Mouse (Mus musculus) intestine, embryonic 16.5 days (tissue): ENCODE data around the gene Aven. TPM values are rescaled to one million over a fixed set of nuclear protein-coding genes. Genes with fewer than 3 reads are reported as not detected.
A peak's percentile ranks its signal among the peaks of the same experiment; 100 is the strongest.

ENCODE experiments used
- ATAC-seq: fragments of 200-750 bp; cut with Nextera tagmentation; 2 replicates; pipeline ENCODE4 v1.8.0; 2017; ENCODE audit warnings: moderate TSS enrichment, moderate library complexity
- H3K27ac ChIP-seq: fragments of 300-500 bp; sonication (generic); 2 replicates; pipeline ENCODE4 v1.5.1; 2014; ENCODE audit warnings: mild to moderate bottlenecking, low read length
- H3K27me3 ChIP-seq: fragments of 300-500 bp; sonication (generic); replicated peaks from 2 replicates; pipeline ENCODE4 v1.6.1; 2014; ENCODE audit warnings: low read length, control low read depth, mixed read lengths; ENCODE audit not compliant: control insufficient read depth, insufficient read depth
- H3K36me3 ChIP-seq: fragments of 300-500 bp; sonication (generic); 2 replicates; pipeline ENCODE4 v1.6.1; 2014; ENCODE audit warnings: low read length, control low read depth; ENCODE audit not compliant: control insufficient read depth, insufficient read depth
- H3K4me1 ChIP-seq: fragments of 300-500 bp; sonication (generic); 2 replicates; pipeline ENCODE4 v1.6.1; 2014; ENCODE audit warnings: low read length, control low read depth, mixed read lengths; ENCODE audit not compliant: control insufficient read depth, insufficient read depth
- H3K4me2 ChIP-seq: fragments of 300-500 bp; sonication (generic); 2 replicates; pipeline ENCODE4 v1.6.1; 2014; ENCODE audit warnings: low read depth, low read length, control low read depth
- H3K4me3 ChIP-seq: fragments of 300-500 bp; sonication (generic); 2 replicates; pipeline ENCODE4 v1.5.1; 2014; ENCODE audit warnings: mild to moderate bottlenecking, low read length
- H3K9ac ChIP-seq: fragments of 300-500 bp; sonication (generic); 2 replicates; pipeline ENCODE4 v1.6.1; 2014; ENCODE audit warnings: low read depth, low read length
- H3K9me3 ChIP-seq: fragments of 300-500 bp; sonication (generic); 2 replicates; pipeline ENCODE4 v1.6.1; 2016; ENCODE audit warnings: low read length, control low read depth; ENCODE audit not compliant: control insufficient read depth
- WGBS: fragments of 180-500 bp; shearing (Covaris S2); extraction: QIAGEN DNeasy Blood & Tissue Kit; methylation state at CpG from one replicate; pipeline ENCODE4 v1.1.7; 2014; 5-methylcytosine and 5-hydroxymethylcytosine counted together
- polyA plus RNA-seq: library from polyadenylated mRNA; unstranded; fragments of >200 nt; fragmentation: Nextera tagmentation; extraction: Ambion mirVana; gene quantifications from 2 replicates; pipeline ENCODE4 v1.2.1, GENCODE M21; 2015

The Aven gene
- polyA plus RNA-seq, 1 experiment from 2014 or later = 1.7 TPM

DNA sequence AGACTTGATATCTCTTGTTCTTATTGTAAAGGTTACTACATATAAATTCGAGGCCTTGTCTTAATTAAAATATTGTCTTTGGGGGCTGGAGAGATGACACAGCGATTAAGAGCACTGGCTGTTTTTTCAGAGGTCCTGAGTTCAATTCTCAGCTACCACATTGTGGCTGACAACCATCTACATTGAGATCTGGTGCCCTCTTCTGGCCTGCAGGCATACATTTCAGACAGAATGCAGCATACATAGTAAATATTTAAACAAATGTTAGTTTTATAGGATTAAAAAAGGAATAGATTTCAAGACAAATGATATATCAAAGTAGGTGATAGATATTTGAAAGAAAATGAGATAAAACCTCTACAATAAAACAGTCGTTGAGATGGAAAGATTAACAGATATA is 32.2 kb upstream of the Aven start:
- H3K36me3 ChIP-seq = peaks cover 9% of the 10 kb centered on the region
- H3K4me3 ChIP-seq = no peak overlapping the region
- 94% methylated on average over 3 of the region's 3 CpGs for WGBS
- H3K9me3 ChIP-seq = no peaks in the 10 kb centered on the region
- H3K4me2 ChIP-seq = no peak overlapping the region
- no peak overlapping the region for H3K9ac ChIP-seq
- ATAC-seq = no peak
- no peaks in the 10 kb centered on the region for H3K27me3 ChIP-seq
- H3K4me1 ChIP-seq = no peaks in the 10 kb centered on the region
- no peak overlapping the region for H3K27ac ChIP-seq

DNA sequence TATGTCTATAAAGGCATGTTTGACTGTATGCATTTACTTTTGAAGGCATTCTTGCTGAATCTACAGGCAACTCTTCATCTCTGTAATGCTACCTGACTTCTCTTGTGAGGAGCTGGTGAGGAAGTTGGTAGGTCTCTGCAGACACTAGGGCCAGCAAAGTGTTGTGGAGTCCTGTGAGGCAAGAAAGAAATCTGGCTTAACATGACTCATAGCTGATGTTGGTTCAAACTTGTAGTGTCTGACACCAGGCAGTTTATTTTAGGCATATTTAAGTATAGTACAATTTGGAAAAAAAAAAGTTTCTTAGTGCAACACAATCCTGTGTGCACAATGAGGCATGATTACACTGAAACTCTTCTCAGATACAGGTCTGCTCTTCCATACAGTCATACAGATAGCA is 23.2 kb upstream of the Aven start:
- Histone ChIP-seq H3K27ac (no peak overlapping the region), H3K36me3 (peaks cover 5% of the 10 kb centered on the region; the same call in 1 of the 2 replicates), H3K4me3 (no peak overlapping the region), H3K4me1 (no peaks in the 10 kb centered on the region), H3K9me3 (no peaks in the 10 kb centered on the region), H3K27me3 (no peaks in the 10 kb centered on the region), H3K4me2 (no peak overlapping the region), H3K9ac (no peak overlapping the region)
- no peak for ATAC-seq

DNA sequence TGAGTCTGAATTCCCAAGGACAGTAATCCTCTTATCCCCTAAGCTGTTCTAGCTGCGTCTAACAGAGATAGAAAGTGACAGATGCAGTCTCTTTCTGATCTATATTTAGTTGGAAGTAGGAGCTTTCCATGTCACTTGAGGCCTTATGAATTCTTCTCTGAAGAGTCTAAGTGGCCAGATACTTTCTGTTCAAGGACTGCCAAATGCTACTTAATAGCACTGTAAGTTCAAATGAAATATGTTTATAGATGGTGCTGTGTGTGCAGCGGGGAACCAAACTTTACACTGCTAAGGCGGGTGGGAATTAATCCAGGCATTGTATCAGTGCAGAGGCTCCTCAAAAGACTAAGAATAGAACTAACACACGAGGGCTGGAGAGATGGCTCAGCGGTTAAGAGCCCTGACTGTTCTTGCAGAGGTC is 21.8 kb upstream of the Aven start:
- no peak for ATAC-seq
- H3K4me3 ChIP-seq = no peak overlapping the region
- H3K4me1 ChIP-seq = no peaks in the 10 kb centered on the region
- no peak overlapping the region for H3K27ac ChIP-seq
- no peaks in the 10 kb centered on the region for H3K9me3 ChIP-seq
- H3K27me3 ChIP-seq = no peaks in the 10 kb centered on the region
- no peak overlapping the region for H3K9ac ChIP-seq
- 73% methylated on average over 5 of the region's 5 CpGs for WGBS
- H3K4me2 ChIP-seq = no peak overlapping the region
- H3K36me3 ChIP-seq = peaks cover 3% of the 10 kb centered on the region; the same call in 1 of the 2 replicates

DNA sequence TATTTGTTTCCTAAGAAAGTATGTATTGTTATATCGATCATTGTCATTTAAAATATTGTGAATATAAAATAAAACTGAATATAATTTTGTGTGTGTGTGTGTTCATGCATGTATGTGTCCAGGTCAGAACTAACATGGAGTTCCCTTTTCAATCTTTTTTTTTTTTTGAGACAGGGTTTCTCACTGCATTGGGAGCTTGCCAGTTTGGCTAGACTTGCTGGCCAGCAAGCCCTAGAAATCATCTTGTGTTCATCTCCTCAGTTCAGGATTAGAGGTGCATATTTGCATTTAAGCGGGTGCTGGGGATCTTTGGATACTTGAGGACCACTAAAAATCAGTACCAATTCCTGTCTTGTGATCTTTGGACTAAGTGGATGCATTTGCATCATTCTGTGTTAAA is 20.7 kb upstream of the Aven start:
- WGBS = 88% methylated on average over 2 of the region's 2 CpGs
- H3K27ac ChIP-seq = no peak overlapping the region
- no peak overlapping the region for H3K9ac ChIP-seq
- ATAC-seq = no peak
- no peaks in the 10 kb centered on the region for H3K27me3 ChIP-seq
- H3K4me2 ChIP-seq = no peak overlapping the region
- H3K4me1 ChIP-seq = no peaks in the 10 kb centered on the region
- no peaks in the 10 kb centered on the region for H3K36me3 ChIP-seq
- H3K9me3 ChIP-seq = no peaks in the 10 kb centered on the region
- no peak overlapping the region for H3K4me3 ChIP-seq

DNA sequence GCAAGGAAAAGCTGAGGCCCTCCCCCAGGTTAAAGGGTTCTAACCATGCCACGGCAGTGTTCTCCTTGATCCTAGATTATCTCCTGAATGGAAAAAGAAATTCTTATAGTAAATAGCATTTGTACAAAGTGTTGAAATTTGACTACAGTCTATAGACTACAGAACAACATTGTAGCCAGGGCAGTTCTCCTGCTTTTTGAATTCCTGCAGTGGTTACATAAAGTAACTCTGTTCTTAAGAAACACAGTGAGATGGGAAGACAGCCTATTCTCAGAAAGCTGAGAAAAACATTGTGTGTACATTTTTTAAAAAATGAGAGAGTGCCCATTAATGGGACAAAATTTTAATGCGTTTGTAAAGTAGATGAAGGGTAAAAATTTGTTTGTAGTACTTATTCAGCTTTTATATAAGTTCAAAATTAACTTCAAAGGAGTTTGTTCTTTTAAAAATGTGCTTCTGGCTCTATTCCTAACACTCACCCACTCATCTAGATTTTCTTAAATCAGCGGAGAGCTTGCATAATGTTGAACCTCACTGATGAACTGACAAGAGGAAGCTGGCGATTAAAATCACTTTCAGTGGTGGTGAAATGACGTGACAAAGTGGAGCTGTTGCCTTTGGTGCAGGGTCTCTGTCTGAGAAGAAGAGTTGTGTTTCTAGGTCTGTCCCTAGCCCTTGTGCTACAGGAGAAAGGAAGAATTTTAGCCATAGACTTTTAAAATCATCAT is 17.6 kb upstream of the Aven start:
- no peaks in the 10 kb centered on the region for H3K36me3 ChIP-seq
- ATAC-seq = no peak
- no peak overlapping the region for H3K4me3 ChIP-seq
- 83% methylated on average over 5 of the region's 5 CpGs for WGBS
- no peaks in the 10 kb centered on the region for H3K9me3 ChIP-seq
- H3K4me1 ChIP-seq = no peaks in the 10 kb centered on the region
- no peak overlapping the region for H3K4me2 ChIP-seq
- H3K27me3 ChIP-seq = no peaks in the 10 kb centered on the region
- H3K27ac ChIP-seq = no peak overlapping the region
- H3K9ac ChIP-seq = no peak overlapping the region

DNA sequence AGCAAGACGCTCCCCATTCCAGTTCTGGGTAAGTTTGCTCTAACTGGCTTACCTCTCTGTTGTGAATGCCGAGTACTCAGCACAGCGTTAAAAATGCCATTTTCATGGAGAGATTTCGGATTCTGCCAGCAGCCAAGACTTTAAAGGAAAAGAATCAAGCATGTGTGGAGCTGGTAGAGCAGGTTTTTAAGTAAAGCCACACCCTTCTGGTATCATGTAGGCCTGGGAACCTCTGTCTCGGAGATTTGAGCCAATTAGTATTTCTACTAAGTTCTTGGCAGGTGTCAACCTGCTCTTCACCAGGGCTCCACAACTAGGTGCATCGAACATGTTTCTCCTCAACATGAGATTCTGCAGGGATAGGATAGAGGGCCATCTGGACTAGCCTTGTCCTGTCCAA is 16.2 kb upstream of the Aven start:
- 59% methylated on average over 6 of the region's 6 CpGs for WGBS
- H3K4me1 ChIP-seq = no peaks in the 10 kb centered on the region
- H3K27ac ChIP-seq = no peak overlapping the region
- H3K36me3 ChIP-seq = no peaks in the 10 kb centered on the region
- H3K9ac ChIP-seq = no peak overlapping the region
- H3K9me3 ChIP-seq = no peaks in the 10 kb centered on the region
- no peak overlapping the region for H3K4me3 ChIP-seq
- no peak overlapping the region for H3K4me2 ChIP-seq
- peak; percentile 77; the same call in 1 of the 2 replicates for ATAC-seq
- H3K27me3 ChIP-seq = no peaks in the 10 kb centered on the region

DNA sequence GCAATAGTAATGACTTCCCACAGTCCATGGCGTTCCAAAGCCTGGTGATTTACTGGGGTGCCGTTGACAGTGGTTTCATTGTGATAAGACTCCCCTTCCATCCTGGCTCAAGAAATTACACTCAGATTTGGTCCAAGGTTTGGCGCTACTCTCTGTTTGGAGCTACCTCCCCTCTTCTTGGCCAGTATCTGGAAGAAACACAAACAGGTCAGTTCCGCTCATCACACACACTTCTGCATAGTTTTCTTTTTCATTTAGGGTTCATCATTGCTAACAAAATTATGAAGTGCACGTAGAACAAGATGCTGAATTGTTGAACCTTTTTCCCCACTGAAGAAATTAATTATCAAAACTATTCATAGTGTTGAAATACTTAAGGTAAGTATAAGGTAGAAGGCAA is 12.1 kb upstream of the Aven start, which contains the start of gene Chrm5:
Chrm5 (minus strand) TSS at position 101 of the 400 bp plus-strand sequence.
- no peaks in the 10 kb centered on the region for H3K36me3 ChIP-seq
- no peak for ATAC-seq
- H3K4me1 ChIP-seq = no peaks in the 10 kb centered on the region; the same call in 1 of the 2 replicates
- H3K27ac ChIP-seq = no peak within 1 kb of the TSS
- no peak within 1 kb of the TSS for H3K9ac ChIP-seq
- H3K4me2 ChIP-seq = no peak within 1 kb of the TSS
- no peaks in the 10 kb centered on the region for H3K27me3 ChIP-seq
- no peak within 1 kb of the TSS for H3K4me3 ChIP-seq
- no peaks in the 10 kb centered on the region for H3K9me3 ChIP-seq
- WGBS = 93% methylated on average over 5 of the region's 5 CpGs

DNA sequence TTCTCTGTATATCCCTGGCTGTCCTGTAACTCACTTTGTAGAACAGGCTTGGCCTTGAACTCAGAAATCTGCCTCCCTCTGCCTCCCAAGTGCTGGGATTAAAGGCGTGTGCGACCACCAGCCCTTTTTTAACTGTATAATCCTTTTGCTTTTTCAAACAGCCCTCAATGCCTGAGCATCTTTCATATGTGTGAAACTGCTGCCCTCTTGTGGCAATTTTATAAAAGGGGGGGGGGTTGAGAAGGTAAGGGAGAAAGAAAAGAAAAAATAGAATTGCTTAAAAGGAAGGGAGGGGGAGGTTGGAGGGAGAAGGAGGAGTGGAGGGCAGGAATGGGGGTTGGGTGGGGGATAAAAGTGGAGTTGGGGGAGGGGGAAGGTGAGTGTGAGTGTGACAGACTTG is 11.2 kb upstream of the Aven start:
- no peaks in the 10 kb centered on the region; the same call in 1 of the 2 replicates for H3K4me1 ChIP-seq
- H3K4me2 ChIP-seq = no peak overlapping the region
- H3K9ac ChIP-seq = no peak overlapping the region
- no peaks in the 10 kb centered on the region for H3K9me3 ChIP-seq
- no peaks in the 10 kb centered on the region for H3K27me3 ChIP-seq
- H3K27ac ChIP-seq = no peak overlapping the region
- no peak overlapping the region for H3K4me3 ChIP-seq
- no peaks in the 10 kb centered on the region for H3K36me3 ChIP-seq
- ATAC-seq = peak; percentile 41; the same call in 1 of the 2 replicates
- 3% methylated on average over 2 of the region's 2 CpGs for WGBS

DNA sequence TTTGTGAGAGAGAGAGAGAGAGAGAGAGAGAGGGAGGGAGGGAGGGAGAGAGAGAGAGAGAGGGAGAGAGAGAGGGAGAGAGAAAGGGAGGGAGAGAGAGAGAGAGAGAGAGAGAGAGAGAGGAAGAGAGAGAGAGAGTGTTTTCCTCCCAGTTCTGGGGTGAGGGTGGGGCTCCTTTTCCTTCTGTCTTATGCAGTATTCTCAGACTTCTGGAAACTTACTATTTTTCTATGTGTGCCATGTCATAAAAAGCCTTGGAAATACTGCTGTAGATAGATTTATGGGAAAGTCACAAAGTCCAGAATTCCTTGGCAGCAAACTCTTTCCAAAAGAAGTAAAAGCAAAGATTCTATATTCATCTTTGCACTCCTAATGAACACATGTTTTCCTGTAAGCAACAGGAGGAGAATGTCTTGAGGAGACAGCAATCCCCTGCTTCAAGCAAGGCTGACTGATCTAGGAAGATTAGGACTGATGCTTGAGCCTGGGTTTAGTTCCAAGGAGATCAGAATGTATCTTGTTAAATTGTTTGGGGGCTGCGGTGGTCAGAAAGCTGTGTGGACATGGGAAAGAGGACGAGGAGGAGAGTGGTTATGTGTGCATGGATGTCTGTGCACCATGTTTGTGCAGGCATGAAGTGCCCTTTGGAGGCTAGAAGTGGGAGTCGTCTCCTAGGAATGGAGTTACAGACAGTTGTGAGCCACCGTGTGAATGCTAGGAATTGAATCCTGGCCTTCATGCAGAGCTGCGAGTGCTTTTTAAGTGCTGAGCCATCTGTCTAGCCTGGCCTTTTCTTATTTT is 10.0 kb upstream of the Aven start:
- Histone ChIP-seq H3K9ac (no peak overlapping the region), H3K4me2 (no peak overlapping the region), H3K27me3 (no peaks in the 10 kb centered on the region), H3K36me3 (no peaks in the 10 kb centered on the region), H3K4me3 (no peak overlapping the region), H3K4me1 (no peaks in the 10 kb centered on the region; the same call in 1 of the 2 replicates), H3K27ac (no peak overlapping the region; the same call in 1 of the 2 replicates), H3K9me3 (no peaks in the 10 kb centered on the region)
- 65% methylated on average over 5 of the region's 5 CpGs for WGBS
- peak; percentile 57; the same call in 1 of the 2 replicates for ATAC-seq
